Mouse (Mus musculus) testis, adult 2 months (tissue): ENCODE data around the gene Gm5475. TPM values are rescaled to one million over a fixed set of nuclear protein-coding genes. Genes with fewer than 3 reads are reported as not detected.

Experiments used
- H3K27ac ChIP-seq: fragments of 200-500 bp; 2 replicates; pipeline ENCODE4 v1.5.1; 2012; ENCODE audit warnings: low read depth, low read length; ENCODE audit not compliant: control insufficient read depth, insufficient read depth
- H3K27me3 ChIP-seq: fragments of 200-500 bp; 2 replicates; pipeline ENCODE4 v1.6.1; 2012; ENCODE audit warnings: mild to moderate bottlenecking, low read length, moderate library complexity; ENCODE audit not compliant: control insufficient read depth, insufficient read depth
- H3K36me3 ChIP-seq: fragments of 200-500 bp; 2 replicates; pipeline ENCODE4 v1.6.1; 2012; ENCODE audit warnings: mild to moderate bottlenecking, low read length; ENCODE audit not compliant: control insufficient read depth, insufficient read depth
- H3K4me1 ChIP-seq: fragments of 200-500 bp; 2 replicates; pipeline ENCODE4 v1.6.1; 2012; ENCODE audit warnings: low read length; ENCODE audit not compliant: control insufficient read depth, insufficient read depth
- H3K4me3 ChIP-seq: fragments of 200-500 bp; 2 replicates; pipeline ENCODE4 v1.5.1; 2012; ENCODE audit warnings: low read depth, mild to moderate bottlenecking, low read length, moderate library complexity, mixed read lengths; ENCODE audit not compliant: control insufficient read depth
- CTCF ChIP-seq: fragments of 200-500 bp; IDR thresholded peaks from 2 replicates; pipeline ENCODE4 v1.5.1; 2012; ENCODE audit warnings: low read depth, mild to moderate bottlenecking, inconsistent platforms, low read length, moderate library complexity; ENCODE audit not compliant: control insufficient read depth, insufficient read depth, insufficient replicate concordance
- POLR2A ChIP-seq: fragments of 200-500 bp; IDR thresholded peaks from 2 replicates; pipeline ENCODE4 v1.6.1; 2012; ENCODE audit warnings: low read depth, mild to moderate bottlenecking, inconsistent platforms, low read length, moderate library complexity; ENCODE audit not compliant: control insufficient read depth
- polyA plus RNA-seq: library from polyadenylated mRNA; depleted of rRNA; stranded (reverse); fragments of >200 nt; gene quantifications from 2 replicates; pipeline ENCODE4 v1.2.3, GENCODE M21; 2012

Gene Gm5475
- polyA plus RNA-seq, 1 experiment, result 0.30 TPM

- Histone ChIP-seq H3K27ac (no peak overlapping the region), H3K27me3 (no peaks in the 10 kb centered on the region), H3K36me3 (no peaks in the 10 kb centered on the region), H3K4me1 (peaks cover 17% of the 10 kb centered on the region), H3K4me3 (no peak overlapping the region; the same call in 1 of the 2 replicates)
- TF ChIP-seq CTCF (no peak), POLR2A (no peak)
Observed at GRCm38 (mm10) chr15:100421059-100421757, 739 bp upstream of the Gm5475 start.

- H3K4me1 ChIP-seq, result peaks cover 17% of the 10 kb centered on the region
- no peak for TF ChIP-seq POLR2A
- TF ChIP-seq CTCF, result no peak
- H3K4me3 ChIP-seq, result peak overlapping the region; percentile 90
- H3K27me3 ChIP-seq, result no peaks in the 10 kb centered on the region
- peak overlapping the region; percentile 81 for H3K27ac ChIP-seq
- no peaks in the 10 kb centered on the region for H3K36me3 ChIP-seq
Observed at GRCm38 (mm10) chr15:100422476-100422875, 529 bp downstream of the Gm5475 start.

DNA sequence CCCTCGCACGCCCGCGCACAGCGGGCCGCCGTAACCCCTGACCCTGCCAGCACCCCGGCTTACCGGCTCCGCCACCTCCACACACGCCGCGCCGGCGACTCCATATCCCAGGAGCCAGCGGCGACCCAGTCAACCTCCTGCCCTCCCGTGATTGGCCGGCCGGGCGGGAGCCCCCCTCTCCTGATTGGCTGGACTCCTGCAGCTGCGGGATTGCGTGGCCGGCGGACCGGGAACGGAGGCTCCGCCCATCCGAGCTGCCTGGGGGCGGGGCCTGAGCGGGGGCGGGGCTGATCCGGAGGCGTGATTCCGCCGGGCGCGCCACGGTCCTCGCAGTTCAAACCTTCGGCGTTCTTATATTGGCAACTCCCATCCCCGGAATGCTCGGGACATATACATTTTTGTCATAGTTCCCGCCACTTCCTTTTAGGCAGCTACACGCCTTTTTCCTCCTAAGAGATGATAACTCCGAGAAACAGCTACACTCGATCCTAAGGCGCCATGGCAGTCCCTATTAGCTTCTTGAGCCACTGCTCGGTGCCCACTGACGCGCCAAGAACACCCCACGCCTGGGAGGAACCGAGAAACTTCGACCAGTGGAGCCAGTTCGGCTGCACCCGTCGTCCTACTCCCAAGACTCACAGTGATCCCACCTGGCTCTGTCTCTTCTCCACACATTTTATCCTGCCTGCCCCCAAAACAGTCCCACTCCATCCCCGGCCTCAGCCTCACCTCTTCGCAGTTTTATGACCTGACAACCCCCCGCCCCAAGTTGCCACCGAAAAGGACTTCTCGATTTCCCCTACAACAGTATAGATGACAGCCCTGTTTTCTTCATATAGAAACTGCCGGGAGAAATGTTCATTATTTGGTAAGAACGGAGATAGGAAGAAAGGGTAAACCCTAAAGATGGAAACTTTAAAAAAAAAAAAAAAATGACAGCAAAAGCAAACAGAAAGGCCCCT is 1.2 kb downstream of the Gm5475 start:
- TF ChIP-seq POLR2A (peak; percentile 88), CTCF (no peak)
- Histone ChIP-seq H3K4me1 (peaks cover 17% of the 10 kb centered on the region), H3K4me3 (peak overlapping the region; percentile 90)

DNA sequence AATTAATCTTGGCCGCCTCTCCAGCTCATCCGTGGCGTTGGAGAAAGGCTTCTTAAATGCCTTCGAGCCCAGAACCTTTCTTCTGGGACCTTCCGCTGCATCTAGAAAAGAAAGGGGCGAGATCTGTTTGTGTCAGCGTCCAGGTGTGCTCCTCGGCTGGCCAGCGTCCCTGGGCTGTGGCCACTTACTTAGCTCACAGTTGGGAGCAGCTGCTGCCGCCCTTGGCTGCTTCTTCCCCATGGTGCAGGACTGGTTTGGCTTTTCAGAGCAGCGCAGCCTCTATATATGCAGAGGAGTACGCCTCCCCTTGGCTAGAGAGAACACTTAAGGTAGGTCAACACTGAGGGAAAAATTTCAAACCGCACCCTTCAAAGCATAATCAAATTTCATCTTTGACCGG is 2.0 kb downstream of the Gm5475 start:
- H3K27me3 ChIP-seq, result no peaks in the 10 kb centered on the region
- peak overlapping the region; percentile 49 for H3K27ac ChIP-seq
- peaks cover 17% of the 10 kb centered on the region for H3K4me1 ChIP-seq
- H3K4me3 ChIP-seq, result peak overlapping the region; percentile 19; the same call in 1 of the 2 replicates
- TF ChIP-seq POLR2A (peak; percentile 42; the same call in 1 of the 2 replicates), CTCF (no peak)
- no peaks in the 10 kb centered on the region for H3K36me3 ChIP-seq

More for the DNA sequence above, 1.2 kb downstream of the Gm5475 start:
- Histone ChIP-seq H3K36me3 (no peaks in the 10 kb centered on the region), H3K27me3 (no peaks in the 10 kb centered on the region), H3K27ac (peak overlapping the region; percentile 81)

- Histone ChIP-seq H3K4me1 (peaks cover 17% of the 10 kb centered on the region), H3K4me3 (peak within 1 kb of the TSS; percentile 19; the same call in 1 of the 2 replicates), H3K27ac (peak within 1 kb of the TSS; percentile 51), H3K27me3 (no peaks in the 10 kb centered on the region), H3K36me3 (no peaks in the 10 kb centered on the region)
- no peak for TF ChIP-seq CTCF
- TF ChIP-seq POLR2A, result no peak
Observed at GRCm38 (mm10) chr15:100424396-100425122, 2.6 kb downstream of the Gm5475 start, which contains the start of gene Slc11a2. Gene Slc11a2, minus strand, starts transcription at chr15:100425072.

GRCm38 (mm10) chr15:100428296-100428905 is 6.5 kb downstream of the Gm5475 start:
- Histone ChIP-seq H3K4me3 (no peak overlapping the region), H3K27ac (peak overlapping the region; percentile 59), H3K4me1 (peaks cover 6% of the 10 kb centered on the region), H3K36me3 (no peaks in the 10 kb centered on the region), H3K27me3 (no peaks in the 10 kb centered on the region)
- TF ChIP-seq CTCF, result no peak
- no peak for TF ChIP-seq POLR2A
